Mouse (Mus musculus): ENCODE data around the gene Gm44790.

DNA sequence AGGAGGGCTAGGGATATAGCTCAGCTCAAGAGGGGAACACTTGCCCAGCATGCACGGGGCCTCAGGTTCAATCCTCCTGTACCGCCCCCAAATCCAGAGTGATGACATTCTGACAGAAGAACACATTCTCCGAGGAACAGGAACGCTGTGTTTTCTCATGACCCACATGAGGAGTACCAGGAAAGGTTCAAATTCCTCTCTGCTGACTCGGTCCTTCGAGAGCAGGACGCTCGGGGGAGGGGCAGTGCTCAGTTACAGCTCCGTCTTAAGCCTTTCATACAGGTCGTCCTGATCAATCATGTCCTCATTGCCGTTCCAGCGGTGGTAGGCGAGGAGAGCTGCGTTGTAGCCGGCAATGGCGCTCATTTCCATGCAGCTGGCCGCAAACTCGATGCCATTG is 38.0 kb upstream of the Gm44790 start:
- TF ChIP-seq POLR2A (IDR thresholded peaks at IDR 0.05; ENCODE audit: extremely low read depth, insufficient read depth, low read length), result no peak
- TF ChIP-seq CTCF (IDR thresholded peaks at IDR 0.05; ENCODE audit: low read depth, low read length), result no peak
